Mouse (Mus musculus): ENCODE results near the gene Ppp4r2. TPM values are rescaled to one million over a fixed set of nuclear protein-coding genes. Genes with fewer than 3 reads are reported as not detected.

The Ppp4r2 gene
- total RNA-seq, 1 experiment from 2014 or later, result 101 TPM

Other genes starting within 250 kb of the Ppp4r2 start
- gene Shq1, start 162.5 kb upstream of the Ppp4r2 start, total RNA-seq (2017), result 18.8 and 22.2 TPM in 2 replicates
- not detected in 2 replicates for gene Gxylt2, start 128.9 kb upstream of the Ppp4r2 start, total RNA-seq (2017)